Mouse (Mus musculus) liver, embryonic 14.5 days (tissue): ENCODE data around the gene Capg. TPM values are rescaled to one million over a fixed set of nuclear protein-coding genes. Genes with fewer than 3 reads are reported as not detected.

ENCODE experiments used
- ATAC-seq: fragments of 200-750 bp; cut with Nextera tagmentation; 2 replicates; pipeline ENCODE4 v1.8.0; 2017; ENCODE audit warnings: moderate number of reproducible peaks, mild to moderate bottlenecking, moderate library complexity; ENCODE audit not compliant: insufficient read depth
- DNase-seq, 3 experiments: peaks; one replicate each; pipeline ENCODE4 v3.0.0-alpha.2; 2012 to 2013; ENCODE audit warnings: low read depth in 3 of 3, low spot score in 3 of 3
- H3K27ac ChIP-seq: fragments of 300-500 bp; sonication (generic); 2 replicates; pipeline ENCODE4 v1.5.1; 2014; ENCODE audit warnings: moderate library complexity, mild to moderate bottlenecking, control low read depth, inconsistent platforms
- H3K27me3 ChIP-seq: fragments of 300-500 bp; sonication (generic); 2 replicates; pipeline ENCODE4 v1.6.1; 2014; ENCODE audit warnings: mild to moderate bottlenecking, low read length, moderate library complexity; ENCODE audit not compliant: control insufficient read depth, insufficient read depth
- H3K36me3 ChIP-seq: fragments of 300-500 bp; sonication (generic); replicated peaks from 2 replicates; pipeline ENCODE4 v1.6.1; 2014; ENCODE audit warnings: low read depth; ENCODE audit not compliant: control insufficient read depth, insufficient read depth
- H3K4me1 ChIP-seq, 2 experiments: fragments of 200-500 bp in 1 of 2; fragments of 300-500 bp in 1 of 2; sonication (generic) in 1 of 2; replicated peaks; 2 replicates each; pipeline ENCODE4 v1.6.1; 2012 to 2014; ENCODE audit warnings: antibody characterized with exemption in 1 of 2, inconsistent platforms in 1 of 2, low read length in 1 of 2; ENCODE audit not compliant: control insufficient read depth in 2 of 2, insufficient read depth in 2 of 2
- H3K4me2 ChIP-seq: fragments of 300-500 bp; sonication (generic); 2 replicates; pipeline ENCODE4 v1.6.1; 2014; ENCODE audit warnings: low read depth, mild to moderate bottlenecking, control low read depth, moderate library complexity
- H3K4me3 ChIP-seq, 2 experiments: fragments of 200-500 bp in 1 of 2; fragments of 300-500 bp in 1 of 2; sonication (generic) in 1 of 2; 2 replicates each; pipeline ENCODE4 v1.5.1; 2012 to 2014; ENCODE audit warnings: low read depth in 2 of 2, low read length in 2 of 2, mild to moderate bottlenecking in 2 of 2, control low read depth in 1 of 2, inconsistent platforms in 1 of 2, moderate library complexity in 1 of 2; ENCODE audit not compliant: insufficient read depth in 1 of 2
- H3K9ac ChIP-seq: fragments of 300-500 bp; sonication (generic); replicated peaks from 2 replicates; pipeline ENCODE4 v1.6.1; 2014; ENCODE audit warnings: mild to moderate bottlenecking, control low read depth, moderate library complexity
- H3K9me3 ChIP-seq: fragments of 300-500 bp; sonication (generic); 2 replicates; pipeline ENCODE4 v1.6.1; 2016; ENCODE audit warnings: low read length, mixed read lengths; ENCODE audit not compliant: control insufficient read depth
- CTCF ChIP-seq: IDR thresholded peaks from 2 replicates; pipeline ENCODE4 v1.5.1; 2016; ENCODE audit warnings: antibody characterized with exemption, low read depth, control low read depth
- EP300 ChIP-seq: IDR thresholded peaks from 2 replicates; pipeline ENCODE4 v1.6.1; 2016; ENCODE audit warnings: antibody characterized with exemption, low read depth
- WGBS: fragments of 180-500 bp; shearing (Covaris S2); extraction: QIAGEN DNeasy Blood & Tissue Kit; methylation state at CpG from one replicate; pipeline ENCODE4 v1.1.7; 2014; ENCODE audit not compliant: insufficient replicate concordance; 5-methylcytosine and 5-hydroxymethylcytosine counted together
- polyA plus RNA-seq, 2 experiments: library from polyadenylated mRNA; depleted of rRNA in 1 of 2; stranded (reverse) in 1 of 2; unstranded in 1 of 2; fragments of >200 nt; fragmentation: Nextera tagmentation in 1 of 2; extraction: Ambion mirVana in 1 of 2; gene quantifications; 2 replicates each; pipeline versions ENCODE4 v1.2.1 to v1.2.3; 2012 to 2014

The Capg gene
- polyA plus RNA-seq, 2 experiments, result 6.6 to 14.8 TPM

- H3K27ac ChIP-seq, result no peak overlapping the region
- H3K4me3 ChIP-seq, result no peak overlapping the region
- no peak overlapping the region for H3K9ac ChIP-seq
- no peaks in the 10 kb centered on the region for H3K27me3 ChIP-seq
- ATAC-seq (no peak), DNase-seq (no peak)
- TF ChIP-seq EP300, result no peak
- TF ChIP-seq CTCF, result no peak
- no peaks in the 10 kb centered on the region for H3K9me3 ChIP-seq
- H3K36me3 ChIP-seq, result no peaks in the 10 kb centered on the region
- H3K4me2 ChIP-seq, result no peak overlapping the region
- H3K4me1 ChIP-seq, result peaks cover 9 to 16% of the 10 kb centered on the region in 2 experiments
- WGBS, result 82% methylated on average over 4 of the region's 4 CpGs
Observed at GRCm38 (mm10) chr6:72508596-72508995, 35.6 kb upstream of the Capg start.

- Histone ChIP-seq H3K4me2 (no peak overlapping the region), H3K27ac (no peak overlapping the region), H3K9me3 (no peaks in the 10 kb centered on the region), H3K9ac (no peak overlapping the region), H3K4me1 (peaks cover 9 to 16% of the 10 kb centered on the region in 2 experiments), H3K27me3 (no peaks in the 10 kb centered on the region), H3K4me3 (no peak overlapping the region), H3K36me3 (no peaks in the 10 kb centered on the region)
- ATAC-seq (no peak), DNase-seq (no peak)
- 58% methylated on average over 2 of the region's 2 CpGs for WGBS
- TF ChIP-seq EP300, result no peak
- TF ChIP-seq CTCF, result no peak
Observed at GRCm38 (mm10) chr6:72509872-72510435, 34.2 kb upstream of the Capg start.

GRCm38 (mm10) chr6:72510686-72511421 is 33.3 kb upstream of the Capg start:
- ATAC-seq (no peak), DNase-seq (no peak)
- H3K4me2 ChIP-seq, result no peak overlapping the region
- no peak for TF ChIP-seq EP300
- TF ChIP-seq CTCF, result no peak
- H3K36me3 ChIP-seq, result no peaks in the 10 kb centered on the region
- 72% methylated on average over 6 of the region's 6 CpGs for WGBS
- peaks cover 9 to 16% of the 10 kb centered on the region in 2 experiments for H3K4me1 ChIP-seq
- no peaks in the 10 kb centered on the region for H3K9me3 ChIP-seq
- no peaks in the 10 kb centered on the region for H3K27me3 ChIP-seq
- no peak overlapping the region for H3K4me3 ChIP-seq
- H3K27ac ChIP-seq, result no peak overlapping the region
- no peak overlapping the region for H3K9ac ChIP-seq

- no peaks in the 10 kb centered on the region for H3K27me3 ChIP-seq
- no peak for TF ChIP-seq CTCF
- TF ChIP-seq EP300, result 0 out of 2 replicates have a peak, but pooled peaks have one; percentile 22
- ATAC-seq, result peak; percentile 90
- no peaks in the 10 kb centered on the region for H3K36me3 ChIP-seq
- 4% methylated on average over 33 of the region's 33 CpGs for WGBS
- peak overlapping the region; percentile 66 for H3K9ac ChIP-seq
- DNase-seq, result peak; percentile 66 to 75 (median 67)
- H3K4me3 ChIP-seq, result peak overlapping the region; percentile 56 to 59
- H3K27ac ChIP-seq, result peak overlapping the region; percentile 42
- H3K9me3 ChIP-seq, result no peaks in the 10 kb centered on the region
- H3K4me2 ChIP-seq, result peak overlapping the region; percentile 88
- peaks cover 9 to 16% of the 10 kb centered on the region in 2 experiments for H3K4me1 ChIP-seq
Observed at GRCm38 (mm10) chr6:72512386-72513070, 31.7 kb upstream of the Capg start.

GRCm38 (mm10) chr6:72513071-72513440 is 31.1 kb upstream of the Capg start:
- TF ChIP-seq CTCF (no peak), EP300 (no peak)
- Histone ChIP-seq H3K4me3 (peak overlapping the region in 1 of 2 experiments; percentile 56; a peak in 2 of 4 replicates), H3K4me1 (peaks cover 9 to 16% of the 10 kb centered on the region in 2 experiments), H3K4me2 (peak overlapping the region; percentile 88), H3K36me3 (no peaks in the 10 kb centered on the region), H3K27ac (peak overlapping the region; percentile 5; the same call in 1 of the 2 replicates), H3K9ac (peak overlapping the region; percentile 66), H3K9me3 (no peaks in the 10 kb centered on the region), H3K27me3 (no peaks in the 10 kb centered on the region)
- DNase-seq, result no peak
- 52% methylated on average over 7 of the region's 7 CpGs for WGBS
- ATAC-seq, result no peak
